Mouse (Mus musculus): Measurements from ENCODE around the gene Psenen. TPM values are rescaled to one million over a fixed set of nuclear protein-coding genes. Genes with fewer than 3 reads are reported as not detected.
A peak's percentile ranks its signal among the peaks of the same experiment; 100 is the strongest.

Psenen gene
- polyA plus RNA-seq, 1 experiment, result 176 TPM

GRCm38 (mm10) chr7:30533941-30534632 lies 29.3 kb downstream of the Psenen start:
- no peak overlapping the region for H3K27ac ChIP-seq (ENCODE audit: control insufficient read depth, insufficient read depth, low read length)
- peak; percentile 22 for DNase-seq

GRCm38 (mm10) chr7:30532931-30533330 lies 30.5 kb downstream of the Psenen start:
- Histone ChIP-seq H3K27me3 (ENCODE audit: control insufficient read depth, insufficient read depth, low read length) (no peaks in the 10 kb centered on the region), H3K36me3 (ENCODE audit: control insufficient read depth, insufficient read depth, low read length) (peaks cover 31% of the 10 kb centered on the region), H3K4me3 (ENCODE audit: control insufficient read depth, insufficient read depth, low read length) (no peak overlapping the region), H3K27ac (ENCODE audit: control insufficient read depth, insufficient read depth, low read length) (no peak overlapping the region), H3K4me1 (replicated peaks; ENCODE audit: control insufficient read depth, insufficient read depth, low read length) (peaks cover 12% of the 10 kb centered on the region)
- WGBS, result 87% methylated on average over 8 of the region's 8 CpGs
- no peak for TF ChIP-seq CTCF (IDR thresholded peaks at IDR 0.05; ENCODE audit: borderline replicate concordance, control insufficient read depth, extremely low read depth, insufficient read depth, low read length, poor library complexity)
- TF ChIP-seq POLR2A (IDR thresholded peaks at IDR 0.05; ENCODE audit: control insufficient read depth, extremely low read depth, insufficient read depth, low read length, poor library complexity), result no peak
- DNase-seq, result no peak

More at GRCm38 (mm10) chr7:30533941-30534632, 29.3 kb downstream of the Psenen start:
- TF ChIP-seq POLR2A (IDR thresholded peaks at IDR 0.05; ENCODE audit: control insufficient read depth, extremely low read depth, insufficient read depth, low read length, poor library complexity) (no peak), CTCF (IDR thresholded peaks at IDR 0.05; ENCODE audit: borderline replicate concordance, control insufficient read depth, extremely low read depth, insufficient read depth, low read length, poor library complexity) (peak; percentile 25; the same call in 1 of the 2 replicates)
- H3K27me3 ChIP-seq (ENCODE audit: control insufficient read depth, insufficient read depth, low read length), result no peaks in the 10 kb centered on the region
- peaks cover 12% of the 10 kb centered on the region for H3K4me1 ChIP-seq (replicated peaks; ENCODE audit: control insufficient read depth, insufficient read depth, low read length)
- H3K36me3 ChIP-seq (ENCODE audit: control insufficient read depth, insufficient read depth, low read length), result peaks cover 20% of the 10 kb centered on the region
- 38% methylated on average over 26 of the region's 26 CpGs for WGBS
- H3K4me3 ChIP-seq (ENCODE audit: control insufficient read depth, insufficient read depth, low read length), result peak overlapping the region; percentile 80

- peaks cover 12% of the 10 kb centered on the region for H3K4me1 ChIP-seq (replicated peaks; ENCODE audit: control insufficient read depth, insufficient read depth, low read length)
- no peaks in the 10 kb centered on the region for H3K27me3 ChIP-seq (ENCODE audit: control insufficient read depth, insufficient read depth, low read length)
- no peak overlapping the region for H3K27ac ChIP-seq (ENCODE audit: control insufficient read depth, insufficient read depth, low read length)
- DNase-seq, result no peak
- H3K36me3 ChIP-seq (ENCODE audit: control insufficient read depth, insufficient read depth, low read length), result peaks cover 44% of the 10 kb centered on the region
- WGBS, result 86% methylated on average over 9 of the region's 9 CpGs
- TF ChIP-seq POLR2A (IDR thresholded peaks at IDR 0.05; ENCODE audit: control insufficient read depth, extremely low read depth, insufficient read depth, low read length, poor library complexity) (no peak), CTCF (IDR thresholded peaks at IDR 0.05; ENCODE audit: borderline replicate concordance, control insufficient read depth, extremely low read depth, insufficient read depth, low read length, poor library complexity) (no peak)
- no peak overlapping the region for H3K4me3 ChIP-seq (ENCODE audit: control insufficient read depth, insufficient read depth, low read length)
These were observed 32.1 kb downstream of the Psenen start for GRCm38 (mm10) chr7:30531291-30531815.

GRCm38 (mm10) chr7:30526981-30527380 lies 36.4 kb downstream of the Psenen start:
- no peak overlapping the region for H3K27ac ChIP-seq (ENCODE audit: control insufficient read depth, insufficient read depth, low read length)
- no peaks in the 10 kb centered on the region for H3K27me3 ChIP-seq (ENCODE audit: control insufficient read depth, insufficient read depth, low read length)
- no peaks in the 10 kb centered on the region for H3K4me1 ChIP-seq (replicated peaks; ENCODE audit: control insufficient read depth, insufficient read depth, low read length)
- 95% methylated on average over 14 of the region's 14 CpGs for WGBS
- TF ChIP-seq POLR2A (IDR thresholded peaks at IDR 0.05; ENCODE audit: control insufficient read depth, extremely low read depth, insufficient read depth, low read length, poor library complexity) (no peak), CTCF (IDR thresholded peaks at IDR 0.05; ENCODE audit: borderline replicate concordance, control insufficient read depth, extremely low read depth, insufficient read depth, low read length, poor library complexity) (no peak)
- H3K4me3 ChIP-seq (ENCODE audit: control insufficient read depth, insufficient read depth, low read length), result no peak overlapping the region
- DNase-seq, result no peak
- peaks cover 48% of the 10 kb centered on the region for H3K36me3 ChIP-seq (ENCODE audit: control insufficient read depth, insufficient read depth, low read length)

- TF ChIP-seq POLR2A (IDR thresholded peaks at IDR 0.05; ENCODE audit: control insufficient read depth, extremely low read depth, insufficient read depth, low read length, poor library complexity), result no peak
- TF ChIP-seq CTCF (IDR thresholded peaks at IDR 0.05; ENCODE audit: borderline replicate concordance, control insufficient read depth, extremely low read depth, insufficient read depth, low read length, poor library complexity), result no peak
- DNase-seq, result no peak
- no peaks in the 10 kb centered on the region for H3K4me1 ChIP-seq (replicated peaks; ENCODE audit: control insufficient read depth, insufficient read depth, low read length)
- no peak overlapping the region for H3K4me3 ChIP-seq (ENCODE audit: control insufficient read depth, insufficient read depth, low read length)
- WGBS, result 93% methylated on average over 17 of the region's 17 CpGs
- H3K36me3 ChIP-seq (ENCODE audit: control insufficient read depth, insufficient read depth, low read length), result peaks cover 45% of the 10 kb centered on the region
- no peak overlapping the region for H3K27ac ChIP-seq (ENCODE audit: control insufficient read depth, insufficient read depth, low read length)
- no peaks in the 10 kb centered on the region for H3K27me3 ChIP-seq (ENCODE audit: control insufficient read depth, insufficient read depth, low read length)
These were observed 37.0 kb downstream of the Psenen start for GRCm38 (mm10) chr7:30526399-30526798.

GRCm38 (mm10) chr7:30525954-30526353 lies 37.5 kb downstream of the Psenen start:
- no peak for DNase-seq
- peaks cover 45% of the 10 kb centered on the region for H3K36me3 ChIP-seq (ENCODE audit: control insufficient read depth, insufficient read depth, low read length)
- 91% methylated on average over 10 of the region's 10 CpGs for WGBS

More at GRCm38 (mm10) chr7:30525954-30526353, 37.5 kb downstream of the Psenen start:
- TF ChIP-seq CTCF (IDR thresholded peaks at IDR 0.05; ENCODE audit: borderline replicate concordance, control insufficient read depth, extremely low read depth, insufficient read depth, low read length, poor library complexity), result no peak
- TF ChIP-seq POLR2A (IDR thresholded peaks at IDR 0.05; ENCODE audit: control insufficient read depth, extremely low read depth, insufficient read depth, low read length, poor library complexity), result no peak
- no peak overlapping the region for H3K4me3 ChIP-seq (ENCODE audit: control insufficient read depth, insufficient read depth, low read length)
- H3K27me3 ChIP-seq (ENCODE audit: control insufficient read depth, insufficient read depth, low read length), result no peaks in the 10 kb centered on the region
- H3K27ac ChIP-seq (ENCODE audit: control insufficient read depth, insufficient read depth, low read length), result no peak overlapping the region
- H3K4me1 ChIP-seq (replicated peaks; ENCODE audit: control insufficient read depth, insufficient read depth, low read length), result no peaks in the 10 kb centered on the region
